Mouse (Mus musculus) frontal cortex, postnatal 36 days (tissue): Measurements from ENCODE around the gene Map1b.
A peak's percentile ranks its signal among the peaks of the same experiment; 100 is the strongest.

Source experiments
- DNase-seq, 2 experiments: peaks; one replicate each; pipeline ENCODE4 v3.0.0; 2022; ENCODE audit warnings: low spot score in 2 of 2

Map1b gene

DNA sequence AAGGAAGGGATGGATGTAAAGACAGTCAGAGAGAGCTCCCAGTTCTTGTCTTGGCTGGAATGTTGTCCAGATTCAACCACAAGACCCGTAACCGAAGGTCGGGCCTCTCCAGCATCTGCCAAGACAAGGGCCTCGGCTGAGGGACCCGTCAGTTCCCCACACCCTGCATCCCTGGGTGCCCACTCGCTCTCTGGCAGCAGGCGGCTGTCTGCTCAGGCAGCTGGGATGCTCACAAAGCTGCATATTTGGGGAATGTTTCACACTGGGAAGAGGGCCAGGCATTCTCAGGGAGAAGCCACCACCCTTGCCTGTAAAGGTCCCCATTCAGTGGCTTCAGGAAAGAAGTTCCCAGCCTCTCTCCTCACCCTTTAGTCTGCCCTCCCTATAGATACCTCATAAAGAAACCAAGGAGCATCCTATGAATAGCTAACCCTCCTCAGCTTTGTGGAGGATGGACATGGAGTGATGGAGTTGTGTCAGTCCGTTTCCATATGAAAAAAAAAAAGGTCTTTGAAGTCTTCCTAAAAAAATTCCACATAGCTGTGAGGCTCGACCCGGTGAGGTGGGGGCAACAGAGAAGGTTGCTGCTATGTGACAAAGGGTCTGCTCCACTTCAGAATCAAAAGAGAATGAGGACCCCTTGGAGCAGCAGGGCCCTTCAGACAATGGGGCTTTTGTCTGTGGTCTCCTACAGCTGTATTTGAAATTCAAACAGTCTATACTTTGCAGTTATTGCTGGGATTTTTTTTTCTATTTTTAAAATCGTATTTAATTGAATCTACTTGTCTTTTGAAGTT, 68.7 kb downstream of the Map1b start:
- peak; percentile 62 to 63 for DNase-seq

DNA sequence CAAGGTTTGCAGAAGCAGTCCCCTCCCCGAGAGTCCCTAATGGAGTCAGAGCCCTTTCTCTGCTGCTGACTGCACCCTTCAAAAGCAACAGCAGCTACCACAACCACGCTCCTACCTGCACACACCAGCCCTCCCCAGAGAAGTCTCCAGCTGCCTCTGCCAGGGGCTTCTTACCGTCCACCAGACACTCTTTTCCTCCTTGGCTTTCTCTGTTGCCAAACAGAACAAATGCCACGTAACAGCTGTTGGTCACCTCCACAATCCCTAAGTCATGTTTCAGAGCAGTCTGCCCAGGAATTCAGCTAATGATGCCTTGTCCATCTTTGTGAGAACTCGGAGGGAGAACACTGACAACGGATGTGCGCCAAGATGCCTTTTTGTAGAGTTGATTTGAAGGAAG, 69.3 kb downstream of the Map1b start:
- no peak for DNase-seq

DNA sequence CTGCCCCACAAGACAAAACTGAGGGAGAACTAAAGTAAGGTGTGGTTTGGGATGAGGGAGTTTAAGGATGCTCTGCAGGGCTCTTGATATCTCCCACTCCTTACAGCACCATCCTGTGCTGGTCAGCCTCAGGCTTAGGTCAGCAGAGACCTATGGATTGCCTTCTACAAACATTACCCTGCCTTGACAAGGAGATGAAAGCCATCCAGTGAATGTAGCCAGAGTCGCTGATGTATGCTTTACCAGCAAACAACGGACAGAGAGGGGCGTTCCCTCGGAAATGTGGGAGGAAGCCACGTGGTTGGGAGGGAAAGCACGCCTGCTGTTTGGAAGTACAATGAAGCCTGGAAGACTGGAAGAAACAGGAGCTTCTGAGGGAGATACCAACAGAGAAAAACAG, 71.5 kb downstream of the Map1b start:
- no peak for DNase-seq

DNA sequence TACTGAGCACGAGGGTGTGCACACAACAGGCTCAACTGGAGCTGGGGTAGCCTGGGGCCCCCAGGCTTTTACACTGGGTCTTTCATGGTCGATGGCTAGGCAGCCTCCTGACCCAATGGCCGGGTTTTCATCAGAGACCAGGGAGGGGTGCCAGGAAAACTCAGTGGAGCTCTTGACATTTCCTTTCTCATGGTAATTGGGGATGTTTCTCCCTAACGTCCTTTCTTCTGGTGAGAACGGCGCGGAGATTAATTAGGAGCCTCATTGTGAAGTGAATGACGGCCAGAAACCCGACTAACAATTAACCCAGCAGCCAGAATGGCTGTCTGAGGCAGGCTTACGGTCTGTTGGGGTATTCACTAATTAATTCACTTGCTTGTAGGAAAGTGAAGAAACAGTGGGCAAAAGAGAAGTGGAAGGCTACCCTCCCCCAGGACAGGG, 71.9 kb downstream of the Map1b start:
- DNase-seq = no peak

GRCm38 (mm10) chr13:99443484-99444175, 72.7 kb downstream of the Map1b start:
- no peak for DNase-seq

DNA sequence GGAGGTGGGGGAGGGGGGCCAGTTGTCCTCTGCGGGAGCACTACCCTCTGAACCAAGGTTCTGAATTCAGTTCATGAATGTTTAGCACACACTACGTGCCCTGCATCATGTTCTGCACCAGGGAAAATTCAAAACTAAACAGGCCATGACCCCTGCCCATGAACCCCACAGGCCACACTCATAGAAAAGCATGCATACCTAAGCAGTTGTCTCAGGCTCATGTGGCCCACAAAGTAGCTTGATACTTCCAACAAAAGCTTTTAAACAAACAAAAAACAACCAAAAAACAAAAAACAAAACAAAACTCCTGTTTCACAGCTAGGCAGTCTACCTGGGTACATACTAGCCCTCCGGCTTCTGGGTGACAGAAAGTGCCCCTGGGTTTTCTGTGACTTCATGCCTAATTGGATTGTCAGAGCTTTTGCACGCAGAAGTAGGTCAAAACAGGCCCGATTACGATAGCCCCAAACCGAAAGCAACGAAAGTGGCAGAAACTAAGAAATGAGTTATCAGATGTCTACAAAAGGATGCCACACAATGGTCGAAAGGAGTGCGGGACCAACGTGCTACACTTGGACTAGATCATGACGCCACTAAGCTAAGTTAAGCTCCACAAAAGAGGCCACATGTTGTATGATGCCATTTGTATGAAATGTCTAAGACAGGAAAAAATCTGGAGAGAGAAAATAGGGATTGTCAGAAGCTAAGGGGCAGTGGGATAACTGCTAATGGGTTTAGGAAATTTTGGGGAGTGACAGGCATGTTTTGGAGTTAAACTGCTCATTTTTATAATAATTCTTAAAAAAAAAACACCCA, 73.7 kb downstream of the Map1b start:
- DNase-seq = no peak

GRCm38 (mm10) chr13:99441700-99442433, 74.5 kb downstream of the Map1b start:
- DNase-seq = no peak

DNA sequence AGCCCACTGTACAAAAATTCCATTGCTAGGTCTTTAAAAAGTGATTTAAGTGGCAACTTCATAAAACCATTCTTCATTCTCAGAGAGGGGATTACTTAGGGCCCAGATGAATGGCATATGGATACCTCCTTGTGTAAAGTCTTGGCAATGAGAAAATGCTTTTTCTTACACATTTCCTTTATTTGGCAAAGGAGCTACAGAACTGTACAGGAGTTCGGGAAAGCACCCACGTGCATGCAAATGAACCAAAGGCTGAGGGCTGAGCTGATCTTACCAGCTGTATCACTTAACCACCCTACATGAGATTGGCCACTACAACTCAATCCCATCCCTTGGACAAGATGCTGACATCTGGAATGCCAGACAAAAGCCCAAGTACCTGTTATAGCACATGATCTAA, 76.1 kb downstream of the Map1b start:
- DNase-seq = no peak

GRCm38 (mm10) chr13:99439357-99439756, 77.0 kb downstream of the Map1b start:
- no peak for DNase-seq

DNA sequence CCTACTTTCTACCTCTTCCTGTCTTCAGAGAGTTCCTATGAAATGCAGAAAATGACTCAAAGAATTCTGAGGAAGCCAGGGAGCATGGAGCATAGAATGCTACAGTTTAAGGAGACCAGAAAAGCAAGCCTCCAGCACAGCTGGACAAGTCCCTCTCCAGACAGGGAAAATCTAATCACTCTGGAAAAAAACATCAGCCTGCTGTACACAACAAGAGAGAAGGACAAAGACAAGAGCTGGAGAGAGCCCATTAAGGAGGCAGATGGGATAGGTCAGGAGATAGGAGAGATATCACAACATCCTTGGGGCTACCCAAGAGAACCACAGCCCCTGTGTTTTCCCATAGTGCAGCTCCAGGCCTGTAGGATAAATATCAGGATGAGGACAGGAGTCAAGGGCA, 79.3 kb downstream of the Map1b start:
- no peak for DNase-seq

DNA sequence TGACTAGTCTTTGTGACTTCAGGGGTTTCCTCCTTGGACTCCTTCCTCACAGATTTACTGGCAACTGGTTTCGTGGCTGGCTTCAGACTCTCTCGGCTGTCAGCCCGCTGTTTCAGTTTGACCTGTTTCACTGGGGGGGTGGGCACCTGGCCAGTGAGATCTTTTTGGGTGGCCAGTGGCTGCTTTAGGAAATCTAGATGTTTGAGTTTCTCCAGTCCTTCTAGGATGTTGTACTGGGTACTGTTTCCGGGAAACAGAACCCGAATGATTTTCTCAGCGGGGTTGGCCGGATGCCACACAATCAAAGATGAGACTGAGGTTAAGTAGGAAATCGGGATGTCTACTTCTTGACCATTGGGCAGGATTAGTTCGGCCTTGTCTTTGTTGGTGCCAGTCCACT, 81.8 kb downstream of the Map1b start:
- DNase-seq = no peak

- no peak for DNase-seq
Measured at GRCm38 (mm10) chr13:99433068-99434008, 83.0 kb downstream of the Map1b start.

DNA sequence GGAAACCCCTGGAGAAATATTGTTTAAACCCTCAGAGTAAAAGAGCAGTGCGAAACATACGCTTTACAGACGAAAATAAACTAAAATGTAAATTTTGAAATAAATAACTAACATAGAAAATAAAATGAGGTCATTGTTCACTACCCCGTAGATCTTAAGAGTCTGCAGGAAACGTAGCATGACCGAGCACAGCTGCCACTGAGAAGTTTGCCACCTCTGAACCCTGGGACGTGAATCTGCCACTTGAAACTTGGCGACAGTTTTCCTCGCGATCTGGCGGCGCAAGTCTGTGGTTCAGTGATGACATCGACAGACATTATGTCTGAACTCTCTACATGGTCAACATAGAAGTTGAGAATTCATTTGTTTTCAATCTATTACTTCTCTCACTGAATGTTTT, 92.8 kb downstream of the Map1b start:
- no peak for DNase-seq

DNA sequence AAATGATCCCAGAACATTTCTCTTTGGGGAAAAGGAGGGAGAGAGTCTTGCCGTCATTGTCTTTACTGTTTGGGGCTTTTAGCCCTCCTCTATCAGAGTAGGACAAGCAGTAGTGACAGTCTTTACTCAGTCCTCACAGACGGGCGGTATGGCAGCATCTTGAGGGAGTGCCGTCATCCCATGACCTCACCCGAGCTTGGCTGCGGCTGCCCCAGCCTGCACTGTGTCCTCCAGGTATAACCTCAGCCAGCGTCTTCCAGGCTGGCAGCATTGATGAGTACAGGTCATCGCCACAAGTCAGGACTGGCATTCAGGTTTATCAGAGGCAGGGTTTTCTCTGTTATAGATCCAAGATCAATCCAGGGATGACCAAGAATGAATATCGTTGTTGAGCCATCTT, 99.7 kb downstream of the Map1b start:
- DNase-seq = no peak

DNA sequence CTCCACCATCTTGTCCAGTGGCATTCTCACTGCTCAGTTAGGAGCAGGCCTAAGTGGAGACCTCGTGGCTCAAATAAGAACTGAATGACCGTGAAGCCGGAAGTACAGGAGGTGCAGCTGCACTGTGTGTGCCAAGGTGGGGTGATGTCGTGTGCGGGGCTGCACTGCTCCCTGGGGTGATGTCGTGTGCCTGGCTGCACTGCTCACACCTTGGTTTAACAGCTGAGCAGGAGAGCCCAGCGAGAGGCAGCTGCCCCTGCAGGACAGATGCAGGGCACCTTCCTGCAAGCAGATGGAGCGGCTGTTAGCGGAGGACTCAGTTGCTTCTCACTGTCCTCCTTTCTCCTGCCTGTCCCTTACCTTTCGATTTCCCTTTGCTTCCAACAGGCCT, 102.0 kb downstream of the Map1b start:
- DNase-seq = no peak

DNA sequence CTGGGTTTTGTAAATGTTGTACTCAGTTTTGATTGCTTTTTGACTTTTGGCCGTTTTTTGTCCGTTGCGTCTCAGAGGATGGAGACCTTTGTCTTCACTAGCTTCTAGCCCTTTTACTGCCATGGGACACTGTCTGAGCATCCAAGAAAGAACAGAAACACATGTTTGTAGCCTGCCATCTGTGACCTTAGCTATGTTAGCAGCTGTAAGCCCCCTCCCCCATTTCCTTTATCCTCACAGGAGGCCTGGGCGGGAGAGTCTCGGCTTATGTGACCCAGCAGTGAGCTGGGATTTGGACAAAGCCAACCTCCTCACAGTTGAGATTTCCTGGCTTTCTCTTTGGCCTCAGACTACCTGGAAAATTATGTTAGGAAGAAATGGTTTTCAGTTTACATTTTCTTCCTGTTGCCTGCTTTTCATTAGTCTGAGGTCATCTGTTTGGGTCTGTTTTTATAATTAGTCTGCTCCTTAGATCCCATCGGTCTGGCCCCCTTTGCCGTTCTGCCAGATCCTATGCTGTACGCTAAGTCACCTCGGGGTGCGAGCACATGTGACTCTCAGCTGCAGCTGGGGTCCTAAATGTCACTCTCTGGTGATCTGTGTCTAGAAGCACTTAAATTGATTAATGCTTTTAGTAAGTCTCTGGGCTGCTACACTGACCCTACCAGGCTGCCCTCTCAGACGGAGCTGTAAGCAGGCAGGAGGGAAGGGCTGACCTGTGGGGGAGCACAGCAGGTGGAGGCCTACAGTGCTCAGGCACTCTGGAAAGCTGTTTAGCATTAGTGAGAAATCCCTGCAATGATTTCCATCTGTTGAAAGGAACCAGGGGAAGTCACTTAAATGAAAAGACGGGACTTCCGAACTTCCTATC, 102.6 kb downstream of the Map1b start:
- DNase-seq = no peak

- DNase-seq = no peak
Measured at GRCm38 (mm10) chr13:99412477-99413080, 103.8 kb downstream of the Map1b start.

- no peak for DNase-seq
Measured at GRCm38 (mm10) chr13:99411761-99412160, 104.6 kb downstream of the Map1b start.
